Mouse (Mus musculus): ENCODE measurements around the gene Bcl2.
A peak's percentile ranks its signal among the peaks of the same experiment; 100 is the strongest.

GRCm38 (mm10) chr1:106553846-106554802 is 159.9 kb downstream of the Bcl2 start:
- TF ChIP-seq CTCF (IDR thresholded peaks at IDR 0.05; ENCODE audit: low read depth) = no peak
- peak; percentile 53; the same call in 1 of the 2 replicates for TF ChIP-seq EP300 (IDR thresholded peaks at IDR 0.05; ENCODE audit: low read depth)

All from heart, postnatal 0 days (tissue).